Mouse (Mus musculus) neural tube, embryonic 14.5 days (tissue): ENCODE measurements around the gene Ccn6. TPM values are rescaled to one million over a fixed set of nuclear protein-coding genes. Genes with fewer than 3 reads are reported as not detected.

ENCODE experiments used
- ATAC-seq: fragments of 200-750 bp; cut with Nextera tagmentation; 2 replicates; pipeline ENCODE4 v1.8.0; 2017; ENCODE audit warnings: low read depth, mild to moderate bottlenecking, moderate TSS enrichment, moderate library complexity
- H3K27ac ChIP-seq: fragments of 300-500 bp; sonication (generic); 2 replicates; pipeline ENCODE4 v1.5.1; 2014; ENCODE audit warnings: low read depth, mild to moderate bottlenecking, control low read depth, low read length, moderate library complexity, mixed read lengths
- H3K27me3 ChIP-seq: fragments of 300-500 bp; sonication (generic); 2 replicates; pipeline ENCODE4 v1.6.1; 2014; ENCODE audit warnings: low read length; ENCODE audit not compliant: control insufficient read depth, insufficient read depth
- H3K36me3 ChIP-seq: fragments of 300-500 bp; sonication (generic); 2 replicates; pipeline ENCODE4 v1.6.1; 2014; ENCODE audit warnings: low read length, mixed read lengths; ENCODE audit not compliant: control insufficient read depth, insufficient read depth
- H3K4me1 ChIP-seq: fragments of 300-500 bp; sonication (generic); 2 replicates; pipeline ENCODE4 v1.6.1; 2014; ENCODE audit warnings: low read length; ENCODE audit not compliant: control insufficient read depth, insufficient read depth
- H3K4me2 ChIP-seq: fragments of 300-500 bp; sonication (generic); 2 replicates; pipeline ENCODE4 v1.6.1; 2014; ENCODE audit warnings: mild to moderate bottlenecking, low read depth, low read length, control low read depth
- H3K4me3 ChIP-seq: fragments of 300-500 bp; sonication (generic); 2 replicates; pipeline ENCODE4 v1.5.1; 2014; ENCODE audit warnings: low read depth, low read length, control low read depth, mixed read lengths
- H3K9ac ChIP-seq: fragments of 300-500 bp; sonication (generic); replicated peaks from 2 replicates; pipeline ENCODE4 v1.6.1; 2014; ENCODE audit warnings: low read depth, mild to moderate bottlenecking, control low read depth, low read length, mixed read lengths
- H3K9me3 ChIP-seq: fragments of 300-500 bp; sonication (generic); 2 replicates; pipeline ENCODE4 v1.6.1; 2016; ENCODE audit warnings: low read length; ENCODE audit not compliant: control insufficient read depth
- WGBS: fragments of 180-500 bp; shearing (Covaris S2); extraction: QIAGEN DNeasy Blood & Tissue Kit; methylation state at CpG from one replicate; pipeline ENCODE4 v1.1.7; 2014; 5-methylcytosine and 5-hydroxymethylcytosine counted together
- polyA plus RNA-seq: library from polyadenylated mRNA; unstranded; fragments of >200 nt; fragmentation: Nextera tagmentation; extraction: Ambion mirVana; gene quantifications from 2 replicates; pipeline ENCODE4 v1.2.1, GENCODE M21; 2014

Ccn6 gene
- polyA plus RNA-seq, 1 experiment from 2014 or later, result 0.37 TPM

GRCm38 (mm10) chr10:39140843-39141242, 22.8 kb downstream of the Ccn6 start:
- Histone ChIP-seq H3K27ac (no peak overlapping the region), H3K4me3 (no peak overlapping the region), H3K9me3 (no peaks in the 10 kb centered on the region), H3K4me2 (no peak overlapping the region), H3K4me1 (no peaks in the 10 kb centered on the region), H3K9ac (no peak overlapping the region), H3K27me3 (no peaks in the 10 kb centered on the region), H3K36me3 (peaks cover 17% of the 10 kb centered on the region; the same call in 1 of the 2 replicates)
- no peak for ATAC-seq
- WGBS, result 27% methylated on average over 14 of the region's 14 CpGs

GRCm38 (mm10) chr10:39138761-39139160, 24.8 kb downstream of the Ccn6 start:
- 90% methylated on average over 6 of the region's 6 CpGs for WGBS

GRCm38 (mm10) chr10:39137766-39138165, 25.8 kb downstream of the Ccn6 start:
- no peak for ATAC-seq
- Histone ChIP-seq H3K9ac (no peak overlapping the region), H3K4me1 (no peaks in the 10 kb centered on the region), H3K4me3 (no peak overlapping the region), H3K27ac (no peak overlapping the region), H3K36me3 (0 out of 2 replicates have a peak, but pooled peaks cover 10% of the 10 kb centered on the region), H3K9me3 (no peaks in the 10 kb centered on the region), H3K4me2 (no peak overlapping the region), H3K27me3 (no peaks in the 10 kb centered on the region)
- 98% methylated on average over 3 of the region's 3 CpGs for WGBS

More at GRCm38 (mm10) chr10:39138761-39139160, 24.8 kb downstream of the Ccn6 start:
- H3K27me3 ChIP-seq, result no peaks in the 10 kb centered on the region
- no peak overlapping the region for H3K9ac ChIP-seq
- H3K9me3 ChIP-seq, result no peaks in the 10 kb centered on the region
- H3K4me2 ChIP-seq, result no peak overlapping the region
- ATAC-seq, result no peak
- no peaks in the 10 kb centered on the region for H3K4me1 ChIP-seq
- no peak overlapping the region for H3K27ac ChIP-seq
- H3K36me3 ChIP-seq, result 0 out of 2 replicates have a peak, but pooled peaks cover 10% of the 10 kb centered on the region
- H3K4me3 ChIP-seq, result no peak overlapping the region

GRCm38 (mm10) chr10:39133462-39134310, 29.9 kb downstream of the Ccn6 start, which contains the start of the genes Fam229b and Tube1:
Gene Fam229b (minus strand): TSS chr10:39133914.
Gene Tube1 (plus strand): TSS chr10:39133976.
- Histone ChIP-seq H3K36me3 (0 out of 2 replicates have a peak, but pooled peaks cover 10% of the 10 kb centered on the region), H3K9ac (peak within 1 kb of the TSS; percentile 58), H3K27ac (peak within 1 kb of the TSS; percentile 71), H3K4me3 (peak within 1 kb of the TSS; percentile 59), H3K9me3 (no peaks in the 10 kb centered on the region), H3K4me1 (no peaks in the 10 kb centered on the region), H3K4me2 (peak within 1 kb of the TSS; percentile 88), H3K27me3 (no peaks in the 10 kb centered on the region)
- 5% methylated on average over 47 of the region's 47 CpGs for WGBS
- ATAC-seq, result peak; percentile 92

- H3K9me3 ChIP-seq, result no peaks in the 10 kb centered on the region
- H3K4me1 ChIP-seq, result no peaks in the 10 kb centered on the region
- no peak overlapping the region for H3K4me2 ChIP-seq
- H3K27ac ChIP-seq, result no peak overlapping the region
- peak; percentile 79; the same call in 1 of the 2 replicates for ATAC-seq
- H3K4me3 ChIP-seq, result no peak overlapping the region
- no peaks in the 10 kb centered on the region for H3K36me3 ChIP-seq
- H3K27me3 ChIP-seq, result no peaks in the 10 kb centered on the region
- WGBS, result 50% methylated on average over 4 of the region's 4 CpGs
- no peak overlapping the region for H3K9ac ChIP-seq
Observed at GRCm38 (mm10) chr10:39121412-39121811, 42.2 kb downstream of the Ccn6 start.

GRCm38 (mm10) chr10:39109489-39109874, 54.1 kb downstream of the Ccn6 start:
- peak; percentile 75 for ATAC-seq
- no peaks in the 10 kb centered on the region for H3K27me3 ChIP-seq
- H3K4me3 ChIP-seq, result no peak overlapping the region
- H3K9me3 ChIP-seq, result no peaks in the 10 kb centered on the region
- H3K27ac ChIP-seq, result peak overlapping the region; percentile 64; the same call in 1 of the 2 replicates
- H3K4me2 ChIP-seq, result peak overlapping the region; percentile 7; the same call in 1 of the 2 replicates
- WGBS, result 27% methylated on average over 4 of the region's 4 CpGs
- no peaks in the 10 kb centered on the region for H3K36me3 ChIP-seq
- no peak overlapping the region for H3K9ac ChIP-seq
- H3K4me1 ChIP-seq, result 0 out of 2 replicates have a peak, but pooled peaks cover 2% of the 10 kb centered on the region

- H3K4me3 ChIP-seq, result no peak overlapping the region
- peak; percentile 54 for ATAC-seq
- H3K4me1 ChIP-seq, result 0 out of 2 replicates have a peak, but pooled peaks cover 2% of the 10 kb centered on the region
- no peaks in the 10 kb centered on the region for H3K27me3 ChIP-seq
- no peaks in the 10 kb centered on the region for H3K9me3 ChIP-seq
- peak overlapping the region; percentile 22; the same call in 1 of the 2 replicates for H3K27ac ChIP-seq
- no peaks in the 10 kb centered on the region for H3K36me3 ChIP-seq
- no peak overlapping the region for H3K9ac ChIP-seq
- no peak overlapping the region for H3K4me2 ChIP-seq
- WGBS, result 67% methylated on average over 10 of the region's 10 CpGs
Observed at GRCm38 (mm10) chr10:39108837-39109488, 54.6 kb downstream of the Ccn6 start.

- Histone ChIP-seq H3K9ac (no peak overlapping the region), H3K4me1 (0 out of 2 replicates have a peak, but pooled peaks cover 2% of the 10 kb centered on the region), H3K36me3 (no peaks in the 10 kb centered on the region), H3K4me3 (no peak overlapping the region), H3K27ac (no peak overlapping the region), H3K27me3 (no peaks in the 10 kb centered on the region), H3K9me3 (no peaks in the 10 kb centered on the region), H3K4me2 (no peak overlapping the region)
- no peak for ATAC-seq
- 57% methylated on average over 4 of the region's 4 CpGs for WGBS
Observed at GRCm38 (mm10) chr10:39106935-39107334, 56.7 kb downstream of the Ccn6 start.
